Mouse (Mus musculus): ENCODE data around the gene Sp100.
A peak's percentile ranks its signal among the peaks of the same experiment; 100 is the strongest.
"Not testable (repeated sequence)": the region's sequence is repeated elsewhere in the genome, so short reads cannot be mapped to it uniquely, and the experiment has no call there.

Sp100 gene

DNA sequence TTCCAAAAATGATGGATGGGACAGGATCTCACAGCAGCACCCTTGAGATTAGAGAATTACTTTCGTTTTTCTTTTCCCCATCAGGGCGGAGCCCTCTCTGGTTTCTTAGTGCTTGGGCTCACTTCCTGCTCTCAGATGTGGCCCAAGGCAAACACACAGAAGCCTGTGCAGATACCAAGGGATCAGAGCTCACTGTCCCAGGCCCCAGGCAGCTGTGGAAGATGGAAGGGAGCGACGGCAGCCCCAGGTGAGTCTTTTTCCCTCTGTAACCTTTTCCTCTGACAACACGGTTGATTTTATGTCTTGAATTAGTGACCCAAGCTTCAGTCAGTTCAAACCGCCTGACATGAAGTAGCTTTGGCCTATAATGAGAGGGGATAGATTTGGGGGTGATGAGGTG is at the start of gene Sp100:
Sp100 (plus strand) TSS at position 108 of the 400 bp plus-strand sequence.
- peak in 1 of 2 experiments; percentile 69 for DNase-seq (ENCODE audit: low spot score in 2 of 2)

DNA sequence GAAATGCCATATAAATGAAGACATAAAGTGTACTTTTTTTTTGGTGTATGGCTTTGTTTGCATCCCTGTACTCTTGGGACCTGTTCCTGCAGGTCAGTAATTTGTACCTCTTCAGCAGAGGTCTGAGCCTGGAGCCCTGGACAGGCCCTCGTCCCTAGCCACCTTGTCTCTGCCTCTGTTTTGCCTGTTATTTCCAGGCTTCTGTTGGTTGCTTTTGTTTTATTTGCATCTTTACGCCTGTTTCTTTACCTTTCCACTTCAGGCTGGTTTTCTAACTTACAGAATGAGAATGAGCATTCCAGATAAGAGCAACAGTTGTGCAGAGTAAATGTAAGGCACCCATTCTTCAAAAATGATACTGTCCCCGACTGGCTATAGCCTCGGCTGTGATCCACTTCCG is 49.7 kb upstream of the Sp100 start, which contains the start of gene Sp140:
Sp140 (plus strand) TSS at position 301 of the 400 bp plus-strand sequence.
- not testable (repeated sequence) for DNase-seq (ENCODE audit: low spot score in 2 of 2)

DNA sequence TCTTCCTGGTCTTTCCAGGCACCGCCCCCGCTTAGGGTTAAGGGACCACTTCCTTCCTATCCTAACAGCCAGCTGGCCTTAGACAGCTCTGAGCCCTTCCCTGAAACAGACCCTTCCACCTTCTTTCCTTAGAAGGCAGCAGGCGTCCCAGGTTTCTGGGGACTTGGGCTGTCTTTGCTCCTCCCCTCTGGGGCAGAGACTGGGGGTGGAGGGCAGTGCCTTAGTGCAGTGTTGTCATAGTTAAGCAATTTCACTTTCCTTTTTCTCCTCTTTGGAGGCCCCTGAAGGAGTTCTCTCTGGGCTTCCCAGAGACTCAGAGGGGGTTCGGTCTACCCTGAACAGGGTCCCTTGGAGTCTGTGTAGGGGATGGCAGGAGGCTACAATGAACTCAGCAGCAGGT is 49.0 kb upstream of the Sp100 start:
- peak; percentile 46 to 72 for DNase-seq (ENCODE audit: low spot score in 2 of 2)

DNA sequence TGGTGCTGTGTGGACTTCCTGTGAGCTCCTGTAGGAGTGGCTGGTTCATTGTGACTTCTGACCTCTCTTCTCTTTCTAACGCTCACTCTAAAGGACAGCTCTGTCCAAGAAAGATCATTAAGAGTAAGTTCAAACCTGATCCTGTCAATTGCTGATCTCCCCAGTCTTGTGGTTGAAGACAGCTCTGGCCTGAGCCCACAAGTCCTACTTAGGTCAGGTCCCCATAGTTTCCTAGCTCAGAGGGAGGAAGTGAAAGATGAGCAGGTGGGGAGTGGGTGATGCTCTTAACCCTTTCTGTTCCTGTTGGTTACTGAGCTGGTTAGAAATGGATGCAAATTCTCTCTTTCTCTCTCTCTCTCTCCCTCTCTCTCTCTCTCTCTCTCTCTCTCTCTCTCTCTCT is 45.4 kb upstream of the Sp100 start:
- not testable (repeated sequence) for DNase-seq (ENCODE audit: low spot score in 2 of 2)

DNA sequence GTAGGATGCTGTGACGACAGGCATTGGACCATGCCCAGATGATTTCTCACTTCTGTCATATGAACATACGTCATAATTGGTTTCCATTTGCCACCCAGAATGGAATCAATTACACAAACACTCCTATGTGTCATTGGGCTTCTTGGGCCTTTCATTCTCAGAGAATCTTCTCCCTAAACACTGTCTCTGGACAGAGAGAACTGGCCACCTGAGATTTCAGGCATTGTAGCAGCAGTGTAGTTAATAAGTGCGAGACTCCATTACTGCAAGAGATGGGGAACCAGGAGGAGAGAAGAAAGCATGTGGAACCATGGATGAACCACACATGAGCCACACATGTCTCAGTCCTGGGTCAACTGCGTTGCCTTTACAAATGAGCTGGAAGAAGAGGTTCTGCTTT is 41.4 kb upstream of the Sp100 start:
- DNase-seq (ENCODE audit: low spot score in 2 of 2): not testable (repeated sequence)

DNA sequence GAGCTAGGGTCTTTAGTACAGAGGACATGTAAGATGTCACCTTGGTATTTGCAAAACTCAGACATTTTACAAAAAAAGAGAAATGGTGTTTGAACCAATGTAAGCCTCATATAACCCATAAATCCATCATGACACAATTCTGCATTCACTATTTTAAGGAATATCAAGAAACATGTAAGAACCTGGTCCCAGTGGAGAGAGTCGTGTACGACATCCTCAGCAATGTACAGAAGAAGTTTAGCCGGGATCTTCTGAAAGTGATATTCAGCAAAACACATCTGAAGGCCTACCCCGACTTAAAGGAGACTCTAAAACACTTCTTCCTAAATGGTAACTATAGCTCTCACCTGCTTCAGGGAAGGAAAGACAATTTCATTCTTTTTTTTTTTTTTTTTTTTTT is 39.2 kb upstream of the Sp100 start:
- DNase-seq (ENCODE audit: low spot score in 2 of 2): not testable (repeated sequence)

DNA sequence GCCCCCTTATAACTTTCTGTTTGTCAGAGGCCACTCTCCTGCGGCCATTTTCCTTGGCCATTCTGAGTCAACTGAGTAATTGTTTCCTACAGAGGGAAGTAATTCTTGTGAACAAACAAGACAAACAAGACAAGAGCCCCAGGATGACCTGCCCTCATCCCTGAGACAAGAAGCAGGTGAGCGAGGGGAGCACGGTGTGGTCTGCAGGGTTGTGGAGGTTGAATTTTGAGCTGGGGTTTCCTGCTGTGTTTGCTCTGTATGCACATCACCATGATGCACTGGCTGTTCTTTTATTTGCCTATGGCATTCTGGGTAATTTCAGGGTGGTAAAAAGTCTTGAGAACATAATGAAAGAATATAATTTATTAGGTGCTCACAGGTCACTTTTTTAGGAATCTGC is 34.7 kb upstream of the Sp100 start:
- DNase-seq (ENCODE audit: low spot score in 2 of 2): peak in 1 of 2 experiments; percentile 62

DNA sequence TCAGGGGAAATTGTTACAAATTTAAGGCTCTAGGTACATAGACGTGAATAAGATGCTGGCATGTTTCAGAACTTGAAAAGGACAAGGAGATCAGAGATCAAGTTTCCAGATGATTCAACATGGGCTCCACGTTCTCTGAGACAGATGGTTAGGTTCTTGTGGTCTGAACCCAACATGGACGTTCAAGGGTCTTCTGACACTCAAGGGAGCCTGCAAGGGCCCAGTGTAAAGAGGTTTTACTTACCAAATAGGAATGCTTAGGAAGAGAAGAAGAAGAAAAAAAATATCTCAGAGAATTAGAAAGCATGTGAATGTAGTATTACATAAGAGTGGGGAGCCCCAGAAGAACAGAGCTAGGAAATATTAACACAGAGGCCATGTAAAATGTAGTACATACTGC is 34.0 kb upstream of the Sp100 start:
- DNase-seq (ENCODE audit: low spot score in 2 of 2): peak in 1 of 2 experiments; percentile 63

DNA sequence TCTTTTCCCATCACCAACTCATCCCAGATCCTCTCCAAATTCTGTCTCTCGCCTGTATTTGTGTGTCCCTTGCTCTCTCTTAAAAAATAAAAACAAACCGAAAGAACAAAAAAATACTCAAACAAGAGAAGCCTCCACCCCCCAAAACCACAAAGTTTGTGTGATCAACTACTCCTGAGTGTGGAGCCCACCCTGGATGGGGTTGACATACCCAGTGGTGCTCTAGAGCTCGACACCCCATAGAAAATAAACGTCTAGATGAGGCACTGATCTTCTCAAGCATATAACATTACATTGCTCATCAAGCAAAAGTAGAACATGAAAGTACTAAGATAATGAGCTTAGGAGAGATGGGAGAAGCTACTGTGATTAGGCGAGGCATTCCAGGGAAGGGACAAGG is 32.6 kb upstream of the Sp100 start:
- peak in 1 of 2 experiments; percentile 70 for DNase-seq (ENCODE audit: low spot score in 2 of 2)

DNA sequence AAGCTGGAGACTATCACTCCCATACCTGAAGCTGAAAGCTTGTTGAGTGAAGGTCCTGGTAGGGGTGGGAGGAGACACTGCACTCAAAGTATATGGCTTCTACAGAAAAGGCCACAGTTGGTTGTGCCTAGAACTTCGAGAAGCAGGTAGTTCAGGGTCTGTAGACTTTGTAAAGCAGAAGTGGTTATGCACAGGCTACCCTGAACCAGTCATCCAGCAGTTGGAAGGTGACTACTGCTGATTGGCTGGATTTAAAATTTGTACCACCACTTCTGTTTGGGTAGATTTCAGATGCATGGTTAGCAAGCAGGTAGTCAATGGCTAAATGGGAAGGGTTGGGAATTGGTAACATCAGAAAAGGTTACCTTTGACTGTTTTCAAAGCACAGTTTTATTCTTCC is 31.1 kb upstream of the Sp100 start:
- DNase-seq (ENCODE audit: low spot score in 2 of 2): not testable (repeated sequence)

DNA sequence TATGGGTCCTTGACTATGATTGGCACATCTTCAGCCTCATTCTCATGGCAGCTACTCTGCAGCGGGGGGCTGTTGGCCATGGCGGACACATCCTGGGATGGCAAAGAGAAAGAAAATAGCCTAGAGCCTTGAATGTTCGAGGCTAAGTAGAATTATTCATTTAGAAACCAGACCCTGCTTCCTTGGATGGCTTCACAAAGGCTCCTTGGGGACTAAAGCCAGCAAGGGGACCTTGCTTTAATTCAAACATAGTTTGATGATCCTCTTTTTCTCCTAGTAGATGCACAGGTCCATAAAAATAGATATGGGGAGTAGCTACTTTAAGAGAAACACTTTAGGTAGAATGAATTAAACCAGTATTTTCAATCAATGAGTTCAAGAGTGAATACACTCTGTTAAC is 12.9 kb upstream of the Sp100 start:
- not testable (repeated sequence) for DNase-seq (ENCODE audit: low spot score in 2 of 2)

DNA sequence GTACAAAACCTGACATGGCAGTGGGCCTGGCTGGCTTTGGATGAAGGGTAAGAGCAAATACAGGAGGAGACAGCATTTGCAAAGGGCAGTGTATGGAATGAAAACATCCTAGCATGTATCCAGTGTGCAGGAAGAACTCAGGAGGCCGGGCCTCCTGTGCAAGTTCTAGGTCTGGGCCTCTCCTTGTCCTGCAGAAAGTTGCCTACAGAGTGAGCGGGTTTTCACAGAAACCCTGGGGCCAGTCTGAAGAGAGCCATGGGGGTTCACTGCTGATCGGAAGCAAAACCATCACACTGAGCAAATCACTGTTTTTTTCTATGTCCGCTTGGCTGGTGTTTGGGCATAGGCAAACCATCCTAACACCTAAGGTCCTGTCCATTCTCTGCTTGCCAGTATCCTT is 11.6 kb upstream of the Sp100 start:
- DNase-seq (ENCODE audit: low spot score in 2 of 2): peak; percentile 27 to 82

DNA sequence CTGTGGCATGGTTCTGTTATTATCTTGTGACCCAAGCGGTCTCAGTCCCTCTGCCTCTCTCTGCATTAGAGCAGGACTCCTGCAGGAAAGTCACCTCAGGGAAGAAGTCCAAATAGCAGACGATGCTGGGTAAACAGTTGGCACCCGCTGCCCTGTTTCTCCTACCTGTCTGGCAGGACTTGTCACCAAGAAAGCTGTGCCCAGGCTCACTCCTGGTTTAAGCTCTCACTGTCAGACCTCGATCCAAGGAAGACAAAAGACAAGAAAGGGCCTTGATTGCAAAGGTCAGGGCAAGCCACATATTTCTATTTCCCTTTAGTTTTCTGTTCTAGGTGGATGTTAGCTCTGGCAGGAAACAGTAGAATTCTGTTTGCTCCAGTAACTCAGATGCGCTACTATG is 736 bp downstream of the Sp100 start:
- DNase-seq (ENCODE audit: low spot score in 2 of 2): not testable (repeated sequence)

DNA sequence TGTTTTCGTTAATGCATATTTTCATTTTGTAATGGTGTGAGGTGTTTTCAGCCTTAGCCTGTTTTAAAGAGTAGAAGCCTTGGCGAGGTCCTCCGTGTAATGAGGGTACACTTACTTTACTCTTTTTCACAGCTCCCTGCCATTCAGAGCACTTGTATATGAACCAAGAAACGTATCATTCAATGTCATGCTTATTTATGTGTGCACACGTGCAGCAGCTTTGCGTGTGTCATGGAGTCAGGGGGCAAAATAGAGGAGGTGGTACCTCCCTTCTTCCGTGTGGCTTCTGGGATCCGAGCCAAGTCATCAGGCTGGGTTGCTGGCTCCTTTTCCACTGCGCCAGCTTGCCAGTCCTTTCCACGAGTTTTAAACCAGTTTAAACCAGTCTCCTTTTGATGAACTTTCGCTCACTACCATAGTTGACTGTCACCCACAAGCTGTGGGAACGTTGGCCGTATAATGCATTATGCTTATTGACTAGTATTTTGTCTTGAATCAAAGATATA is 2.0 kb downstream of the Sp100 start:
- peak in 1 of 2 experiments; percentile 69 for DNase-seq (ENCODE audit: low spot score in 2 of 2)

DNA sequence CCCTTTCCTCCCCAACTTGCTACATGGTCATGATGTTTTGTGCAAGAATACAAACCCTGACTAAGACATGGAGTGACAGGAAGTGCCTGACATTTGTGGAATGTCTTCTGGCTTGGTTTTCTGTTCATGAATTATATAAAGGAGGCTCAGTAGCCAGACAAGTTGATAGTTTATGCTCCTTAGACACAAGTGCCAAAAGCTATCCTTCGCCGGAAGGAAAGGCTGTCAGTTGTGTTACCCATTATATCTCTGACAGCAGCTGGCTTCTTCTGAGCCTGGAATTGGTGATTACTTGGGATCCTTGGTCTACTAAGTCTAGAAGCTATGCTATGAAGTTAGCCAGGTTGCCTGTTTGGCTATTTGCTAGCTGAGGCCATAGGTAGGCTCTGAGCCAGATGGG is 7.4 kb downstream of the Sp100 start:
- not testable (repeated sequence) for DNase-seq (ENCODE audit: low spot score in 2 of 2)

DNA sequence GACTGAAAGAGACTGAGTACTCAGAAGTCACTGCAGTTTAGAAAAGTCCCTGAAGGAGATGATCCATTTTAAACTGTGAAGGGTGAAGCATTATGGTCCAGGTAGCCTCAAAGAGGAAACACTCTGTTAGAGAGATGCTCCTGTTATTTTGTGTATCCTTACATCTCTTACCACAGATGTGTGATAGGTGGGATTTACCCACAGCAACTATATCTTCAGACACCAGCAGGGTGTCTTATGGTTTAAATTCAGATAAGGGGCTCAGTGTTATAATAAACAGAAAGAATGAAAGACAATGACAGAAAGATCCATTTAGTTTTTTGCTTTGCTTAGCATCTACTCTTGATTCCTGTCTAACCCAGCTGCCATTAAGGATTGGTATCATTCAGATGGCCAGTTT is 14.5 kb downstream of the Sp100 start:
- no peak for DNase-seq (ENCODE audit: low spot score in 2 of 2)

DNA sequence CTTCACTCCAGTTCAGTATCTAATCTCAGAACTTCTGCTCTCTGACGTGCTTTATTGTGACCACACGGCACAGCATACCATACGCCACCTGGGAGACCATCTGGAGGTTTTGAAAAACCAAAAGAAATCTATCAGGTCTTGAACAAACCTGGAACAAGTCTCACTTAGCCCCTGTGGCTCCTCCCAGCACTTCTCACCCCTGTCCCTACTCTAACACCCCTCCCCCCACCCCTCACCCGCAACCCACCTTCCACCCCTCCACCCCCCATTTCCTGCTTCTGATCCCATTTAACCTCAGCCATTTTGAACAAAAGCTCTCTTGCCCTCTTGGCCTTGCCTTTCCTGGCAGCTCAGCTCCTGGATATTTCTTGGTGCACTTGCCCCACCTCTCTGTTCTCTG is 30.4 kb downstream of the Sp100 start:
- no peak for DNase-seq (ENCODE audit: low spot score in 2 of 2)

DNA sequence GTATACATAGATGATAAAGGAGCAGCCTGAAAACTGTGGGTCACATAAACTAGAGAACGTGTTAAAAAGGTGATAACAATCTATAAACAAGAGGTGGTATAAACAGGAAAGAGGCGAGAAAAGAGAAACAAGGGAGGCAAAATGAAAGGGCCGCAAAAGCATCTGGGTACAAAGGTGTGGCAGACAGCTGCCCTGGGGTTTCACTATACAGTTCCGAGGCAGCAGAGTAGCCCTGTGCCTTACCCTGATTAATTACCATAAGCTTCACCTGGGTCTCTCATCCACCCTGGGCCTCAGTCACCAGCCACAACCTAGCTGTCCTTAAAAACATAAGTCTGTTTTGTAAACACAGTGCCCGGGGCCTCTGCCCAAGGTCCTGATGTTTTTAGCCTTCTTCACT is 36.9 kb downstream of the Sp100 start:
- DNase-seq (ENCODE audit: low spot score in 2 of 2): no peak

DNA sequence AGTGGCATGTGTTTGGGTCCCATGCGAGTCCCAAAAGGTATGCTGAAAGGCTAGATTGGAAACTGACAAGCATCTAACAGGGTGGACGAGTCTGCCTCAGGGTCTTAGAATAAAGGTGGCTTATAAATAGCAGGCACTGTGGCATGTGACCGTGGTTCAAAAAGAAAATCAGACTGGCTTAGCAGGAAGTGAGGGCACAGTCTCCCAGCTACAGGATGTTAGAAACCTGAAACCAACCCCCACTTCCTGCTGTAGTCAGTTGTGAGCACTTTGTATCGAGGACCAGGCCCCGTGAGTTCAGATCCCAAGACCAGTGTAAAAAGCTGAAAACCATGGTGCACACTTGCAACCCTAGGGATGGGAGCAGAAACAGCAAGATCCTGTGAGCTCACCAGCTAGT is 37.6 kb downstream of the Sp100 start:
- peak in 1 of 2 experiments; percentile 22 for DNase-seq (ENCODE audit: low spot score in 2 of 2)

DNA sequence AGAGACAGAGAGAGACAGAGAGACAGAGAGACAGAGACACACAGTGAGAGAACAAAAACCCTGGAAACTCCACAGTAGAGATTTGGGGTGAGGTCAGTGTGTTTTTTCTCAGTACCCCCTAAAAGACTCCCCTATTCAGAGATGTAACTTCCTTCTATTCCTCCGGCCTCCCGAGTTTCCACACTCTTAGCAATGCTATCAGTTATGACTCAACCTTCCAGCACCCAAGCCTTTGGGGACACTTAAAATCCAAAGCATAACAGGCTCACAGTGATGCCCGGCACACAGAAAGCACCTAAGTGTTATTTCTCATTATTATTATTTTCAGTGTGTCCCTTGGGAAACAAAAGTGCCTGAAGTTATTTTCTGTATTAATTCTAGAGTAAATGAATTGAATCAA is 40.8 kb downstream of the Sp100 start:
- DNase-seq (ENCODE audit: low spot score in 2 of 2): peak in 1 of 2 experiments; percentile 25

DNA sequence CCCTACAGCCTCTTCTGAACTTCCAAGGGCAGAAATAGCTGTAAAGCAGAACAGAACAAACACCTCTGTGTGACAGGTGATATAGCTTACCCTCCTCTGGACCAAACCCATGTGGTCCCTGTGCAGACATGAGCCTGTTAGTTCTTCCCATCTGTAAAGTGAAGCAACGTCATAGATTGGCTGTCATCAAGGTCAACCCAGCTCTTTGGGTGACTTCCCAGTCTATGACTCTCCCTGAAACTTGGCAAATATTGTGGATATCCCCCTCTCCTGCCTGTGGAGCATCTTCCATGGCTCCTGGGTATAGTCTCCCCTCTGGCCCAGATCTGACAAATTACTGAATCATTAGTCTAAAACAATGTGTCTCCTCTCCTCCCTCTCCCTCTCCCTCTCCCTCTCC is 42.5 kb downstream of the Sp100 start:
- DNase-seq (ENCODE audit: low spot score in 2 of 2): peak in 1 of 2 experiments; percentile 39

DNA sequence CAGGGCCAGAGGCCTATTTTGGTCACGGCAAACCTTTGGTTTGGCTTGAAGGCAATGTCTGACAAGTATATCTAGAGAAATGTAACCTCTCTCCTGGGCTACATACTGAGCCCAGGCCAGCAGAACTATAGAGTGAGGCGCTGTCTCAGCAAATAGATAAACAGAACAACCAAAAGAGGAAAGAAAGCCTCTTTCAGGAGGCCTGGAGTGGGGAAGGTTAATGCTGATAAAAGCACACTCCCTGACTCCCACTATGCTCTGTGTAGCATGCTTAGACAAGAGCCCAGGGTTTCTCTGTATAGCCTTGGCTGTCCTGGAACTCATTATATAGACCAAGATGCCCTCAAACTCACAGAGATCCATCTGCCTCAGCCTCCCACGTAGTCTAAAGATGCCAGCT is 43.5 kb downstream of the Sp100 start:
- DNase-seq (ENCODE audit: low spot score in 2 of 2): peak in 1 of 2 experiments; percentile 33

DNA sequence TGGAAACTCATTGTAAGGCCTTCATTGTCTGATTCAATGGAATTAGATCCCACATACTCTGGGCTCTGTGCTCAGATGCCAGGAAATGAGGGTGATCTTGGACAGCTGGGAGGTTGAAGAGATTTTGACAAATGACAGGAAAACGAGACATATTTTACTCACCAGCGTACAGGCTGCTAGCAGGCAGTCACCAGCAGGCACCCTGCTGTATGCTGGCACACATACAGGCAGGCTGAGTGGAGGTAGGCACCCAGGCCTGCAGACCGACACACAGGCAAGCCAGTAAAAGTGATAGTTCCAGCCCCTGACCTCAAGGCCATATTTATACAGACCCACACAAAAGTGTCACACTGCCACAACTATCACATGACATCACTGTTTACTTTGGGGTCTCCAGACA is 45.9 kb downstream of the Sp100 start:
- DNase-seq (ENCODE audit: low spot score in 2 of 2): peak in 1 of 2 experiments; percentile 43

Measured in spleen, postnatal 4 days (tissue).